Mouse (Mus musculus) NIH3T3 (cell line): ENCODE results near the gene Jph2.

Experiments used
- DNase-seq: peaks from one replicate; pipeline ENCODE4 v3.0.0-alpha.2; 2012; ENCODE audit warnings: low read depth

The Jph2 gene

DNA sequence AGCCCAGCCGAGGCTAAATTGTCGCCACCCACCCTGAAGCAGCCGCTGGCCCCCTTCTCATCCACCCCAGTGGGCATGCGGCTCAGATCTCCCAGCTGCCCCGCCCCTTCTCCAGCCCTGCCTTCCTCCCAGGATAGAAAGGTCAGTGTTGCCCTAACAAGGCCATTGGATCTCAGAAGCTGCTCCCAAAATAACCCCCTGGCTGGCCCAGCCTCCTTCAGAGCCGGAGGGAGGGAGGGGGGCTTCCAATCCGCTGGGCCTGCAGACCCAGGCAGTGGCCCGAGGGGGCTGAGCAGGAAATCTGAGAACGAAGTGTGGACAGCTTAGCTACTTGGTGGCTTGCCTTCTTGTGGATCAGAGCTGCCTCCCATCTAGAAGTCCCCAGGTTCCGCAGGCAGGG is at the start of gene Jph2:
Gene Jph2, minus strand, starts transcription at position 89 of the 400 bp plus-strand sequence.
- DNase-seq = no peak

- no peak for DNase-seq
These were observed 49.6 kb upstream of the Jph2 start for GRCm38 (mm10) chr2:163447375-163447774.

GRCm38 (mm10) chr2:163444017-163444416 is 46.2 kb upstream of the Jph2 start:
- DNase-seq = no peak

DNA sequence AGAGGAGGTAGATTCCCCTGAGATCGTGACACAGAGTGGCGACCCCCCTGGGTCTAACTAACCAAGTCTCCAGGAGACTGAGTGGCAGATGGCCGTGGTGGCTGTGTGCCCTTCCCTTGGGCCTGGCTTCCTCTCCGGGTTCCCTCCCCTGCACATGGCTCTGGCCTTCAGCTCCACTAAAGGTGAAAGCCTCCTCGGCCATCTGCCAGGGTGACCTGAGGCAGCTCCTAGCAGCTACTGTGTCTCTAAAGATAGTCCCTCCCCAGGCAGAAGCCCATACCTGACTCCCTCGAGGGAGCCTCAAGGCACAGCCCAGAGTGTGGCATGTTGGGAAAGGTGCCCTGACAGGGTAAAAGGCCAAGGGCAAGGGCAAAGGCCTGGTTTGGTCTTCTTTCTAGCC is 45.8 kb upstream of the Jph2 start:
- DNase-seq = no peak

DNA sequence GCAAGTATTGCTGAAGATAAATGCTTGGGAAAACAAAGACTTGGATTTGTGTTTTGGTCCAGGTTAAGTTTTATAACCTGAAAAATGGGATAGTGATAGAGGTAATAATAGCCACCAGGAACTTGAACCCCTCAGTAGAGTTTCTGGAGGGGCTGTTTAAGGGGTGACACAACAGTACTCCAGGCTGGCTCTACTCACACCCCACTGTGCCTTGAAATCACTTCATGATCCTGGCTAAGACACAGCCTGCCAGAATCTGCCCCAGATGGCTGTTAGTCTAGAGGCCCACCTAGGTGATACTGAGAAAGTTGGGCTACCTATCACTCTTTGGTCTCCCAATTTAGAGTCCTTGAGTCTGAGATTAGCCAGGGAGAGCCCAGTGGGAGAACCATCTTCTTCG is 41.7 kb upstream of the Jph2 start:
- no peak for DNase-seq

DNA sequence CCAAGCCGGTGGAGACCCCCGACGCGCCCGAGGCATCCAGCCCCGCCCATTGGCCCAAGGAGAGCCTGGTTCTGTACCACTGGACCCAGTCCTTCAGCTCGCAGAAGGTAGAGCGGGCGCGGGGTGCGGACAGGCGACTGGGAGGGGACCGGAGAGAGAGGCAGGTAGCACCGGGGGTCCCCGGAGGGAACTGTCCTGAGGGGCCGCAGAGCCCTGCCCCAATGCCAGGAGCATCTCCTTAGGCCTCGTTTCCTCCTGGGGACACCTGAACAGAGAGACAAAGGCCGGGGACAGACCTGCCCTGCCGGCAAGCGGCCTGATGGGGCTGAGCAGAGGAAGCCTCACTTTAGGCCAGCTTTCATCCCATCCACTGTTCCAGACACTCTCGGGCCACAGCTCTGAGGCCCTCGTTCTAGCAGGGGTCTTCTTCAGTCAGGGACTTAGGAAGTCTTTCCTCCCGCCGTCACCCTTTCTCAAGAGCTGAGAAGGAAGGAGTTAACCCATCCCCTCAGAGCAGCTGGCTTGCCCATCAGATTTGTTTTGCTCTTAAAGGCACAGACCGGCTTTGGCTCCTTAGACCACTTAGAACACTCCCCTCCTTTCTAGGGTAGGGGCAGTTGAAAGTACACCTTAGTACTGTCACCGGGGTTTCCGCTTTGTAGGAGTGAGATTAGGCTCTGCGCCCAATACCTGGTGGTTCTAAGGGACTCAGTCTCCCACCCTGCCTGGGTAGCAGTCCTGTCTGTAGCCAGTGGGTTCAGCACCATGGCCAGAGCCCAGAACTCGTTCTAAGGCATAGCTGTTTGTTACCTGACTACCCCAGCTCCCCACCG is 41.0 kb upstream of the Jph2 start:
- DNase-seq = peak; percentile 71

GRCm38 (mm10) chr2:163438246-163438618 is 40.4 kb upstream of the Jph2 start, which contains the start of gene Gdap1l1:
Gdap1l1 (plus strand) TSS chr2:163438476.
- DNase-seq = no peak

DNA sequence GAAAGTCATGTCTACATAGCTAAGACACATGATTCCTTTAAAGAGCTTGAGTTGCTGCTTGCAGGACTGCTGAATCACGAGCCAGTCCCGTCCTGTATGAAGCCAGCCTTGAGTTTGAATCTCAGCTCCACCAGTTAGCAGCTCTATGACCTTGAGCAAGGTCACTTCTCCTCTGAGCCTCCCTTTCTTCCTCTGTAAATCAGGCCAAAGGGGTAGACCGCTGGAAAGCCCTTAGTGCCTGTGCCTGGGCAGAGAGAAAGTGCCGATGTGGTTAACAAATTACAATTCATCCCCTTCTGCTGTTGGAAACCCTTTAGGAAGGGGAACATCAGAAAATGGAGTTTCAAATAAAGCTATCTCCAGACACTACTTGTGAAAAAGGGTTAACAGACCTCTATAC is 40.0 kb upstream of the Jph2 start:
- no peak for DNase-seq

GRCm38 (mm10) chr2:163433971-163434370 is 36.2 kb upstream of the Jph2 start:
- no peak for DNase-seq

DNA sequence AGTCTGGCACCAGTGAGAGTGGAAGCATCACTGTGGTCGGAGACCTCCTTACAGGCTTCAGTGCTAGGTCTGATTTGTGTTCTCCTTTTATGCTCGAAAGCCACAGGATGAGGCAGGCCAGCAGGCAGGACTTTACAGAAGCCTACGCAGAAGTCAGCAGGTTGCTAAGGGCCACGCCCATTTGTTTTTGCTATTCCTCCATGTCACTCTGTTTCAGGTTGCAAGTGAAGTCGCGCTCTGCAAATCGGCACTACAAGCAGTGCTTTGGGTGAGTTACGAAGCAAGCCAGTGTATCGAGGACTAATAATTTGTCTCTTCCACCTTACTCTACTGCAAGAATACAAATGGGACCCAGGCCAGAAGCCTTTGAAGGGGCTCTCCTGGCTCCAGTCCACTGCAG is 33.5 kb upstream of the Jph2 start:
- DNase-seq = no peak

- no peak for DNase-seq
These were observed 30.7 kb upstream of the Jph2 start for GRCm38 (mm10) chr2:163428346-163429011.

- DNase-seq = no peak
These were observed 26.8 kb upstream of the Jph2 start, which contains the start of gene Oser1 for GRCm38 (mm10) chr2:163424597-163424996. Oser1 (minus strand) TSS chr2:163424697.

- no peak for DNase-seq
These were observed 25.3 kb upstream of the Jph2 start for GRCm38 (mm10) chr2:163422895-163423660.

GRCm38 (mm10) chr2:163420366-163420886 is 22.6 kb upstream of the Jph2 start:
- DNase-seq = peak; percentile 49

- peak; percentile 98 for DNase-seq
These were observed 21.7 kb upstream of the Jph2 start for GRCm38 (mm10) chr2:163419346-163420045.

DNA sequence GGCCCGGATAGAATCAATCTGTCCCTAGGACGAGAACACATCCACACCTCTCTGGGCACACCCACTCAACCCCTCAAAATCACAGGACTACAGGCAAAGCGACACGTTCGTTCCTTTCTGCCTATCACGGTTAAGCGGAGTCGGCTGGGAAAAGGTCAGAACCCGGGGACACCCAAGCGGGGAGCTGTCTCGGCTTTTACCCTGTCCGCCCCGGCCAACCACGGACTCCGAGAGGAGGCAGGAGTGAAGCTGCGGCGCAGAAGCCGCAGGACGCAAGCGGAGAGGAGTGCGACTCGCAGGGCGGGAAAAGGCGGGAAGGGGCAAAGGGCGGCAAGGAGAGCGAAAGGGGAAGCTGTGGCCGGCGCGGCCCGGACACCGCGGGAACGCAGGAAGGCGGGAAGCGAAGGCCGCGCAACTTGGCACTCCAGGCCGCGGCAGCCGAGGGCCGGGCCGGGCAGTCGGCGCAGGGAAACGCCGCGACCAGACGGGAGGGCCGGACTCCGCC is 21.1 kb upstream of the Jph2 start:
- no peak for DNase-seq

GRCm38 (mm10) chr2:163417830-163418229 is 20.0 kb upstream of the Jph2 start:
- no peak for DNase-seq

DNA sequence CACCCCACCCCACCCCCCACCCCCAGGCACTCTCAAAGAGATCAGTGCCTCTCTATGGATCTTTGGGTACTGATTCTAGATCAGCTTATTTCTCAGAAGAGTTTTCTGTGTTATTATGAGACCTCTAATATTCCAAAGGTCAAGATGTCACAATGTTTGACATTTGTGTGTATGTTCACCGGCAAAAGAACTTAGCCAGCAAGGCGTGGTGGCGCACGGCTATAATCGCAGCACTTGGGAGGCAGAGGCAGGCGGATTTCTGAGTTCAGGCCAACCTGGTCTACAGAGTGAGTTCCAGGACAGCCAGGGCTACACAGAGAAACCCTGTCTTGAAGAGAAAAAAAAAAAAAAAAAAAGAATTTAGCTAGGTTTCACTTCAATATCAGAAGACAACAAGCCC is 19.2 kb upstream of the Jph2 start:
- DNase-seq = no peak

- no peak for DNase-seq
These were observed 15.2 kb upstream of the Jph2 start for GRCm38 (mm10) chr2:163412846-163413590.

- DNase-seq = no peak
These were observed 14.6 kb upstream of the Jph2 start for GRCm38 (mm10) chr2:163412419-163412818.

DNA sequence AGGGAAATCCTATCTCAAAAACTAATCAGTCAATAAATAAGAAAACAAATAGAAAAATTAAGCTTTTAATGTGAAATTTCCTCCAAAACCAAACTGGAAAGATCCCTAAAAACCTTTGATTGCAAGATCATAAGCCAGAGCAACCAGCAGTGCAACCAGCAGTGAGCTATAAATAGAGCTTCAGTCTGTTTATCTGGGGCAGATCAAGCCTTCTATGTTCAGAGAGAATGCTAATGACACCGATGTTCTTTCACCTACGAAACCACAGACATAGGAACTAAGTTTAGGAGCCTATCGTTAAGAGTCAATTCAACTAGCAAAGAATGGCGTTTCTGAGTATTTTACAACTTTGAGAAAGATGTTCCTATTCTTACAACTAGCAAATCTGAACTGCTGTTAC is 14.0 kb upstream of the Jph2 start:
- DNase-seq = no peak
